Mouse (Mus musculus) liver, postnatal 0 days (tissue): ENCODE measurements around the gene Slamf8.
A peak's percentile ranks its signal among the peaks of the same experiment; 100 is the strongest.

Experiments
- CTCF ChIP-seq: sonication (generic); IDR thresholded peaks from 2 replicates; pipeline ENCODE4 v1.5.1; 2016; ENCODE audit warnings: antibody characterized with exemption, low read depth
- EP300 ChIP-seq: IDR thresholded peaks from 2 replicates; pipeline ENCODE4 v1.6.1; 2016; ENCODE audit warnings: antibody characterized with exemption, low read depth, mild to moderate bottlenecking

GRCm38 (mm10) chr1:172594495-172594894 is 4.1 kb upstream of the Slamf8 start:
- peak; percentile 63 for TF ChIP-seq CTCF
- TF ChIP-seq EP300: no peak
